Mouse (Mus musculus) G1E (cell line): Measurements from ENCODE around the gene Adam25. TPM values are rescaled to one million over a fixed set of nuclear protein-coding genes. Genes with fewer than 3 reads are reported as not detected.
"Not testable (repeated sequence)": the region's sequence is repeated elsewhere in the genome, so short reads cannot be mapped to it uniquely, and the experiment has no call there.

Experiments
- ATAC-seq: 2 replicates; pipeline ENCODE4 v1.8.0; 2016; ENCODE audit warnings: mild to moderate bottlenecking; ENCODE audit not compliant: insufficient number of reproducible peaks, poor library complexity, low FRiP score, severe bottlenecking; ENCODE audit errors: extremely low read depth
- DNase-seq: peaks from one replicate; pipeline ENCODE4 v3.0.0; 2012; ENCODE audit warnings: low spot score
- H3K27me3 ChIP-seq: 2 replicates; pipeline ENCODE4 v1.6.1; 2012; ENCODE audit warnings: mild to moderate bottlenecking, low read length, inconsistent platforms; ENCODE audit not compliant: insufficient read depth
- H3K36me3 ChIP-seq: replicated peaks from 2 replicates; pipeline ENCODE3; 2012; ENCODE audit warnings: mild to moderate bottlenecking, inconsistent platforms
- H3K4me1 ChIP-seq: 2 replicates; pipeline ENCODE4 v1.6.1; 2012; ENCODE audit warnings: low read depth, low read length, inconsistent platforms, mixed read lengths; ENCODE audit not compliant: insufficient read depth
- H3K4me3 ChIP-seq: 2 replicates; pipeline ENCODE4 v1.5.1; 2012; ENCODE audit warnings: low read depth, mild to moderate bottlenecking, inconsistent platforms, low read length, moderate library complexity, mixed read lengths
- H3K9me3 ChIP-seq: replicated peaks from 2 replicates; pipeline ENCODE4 v1.6.1; 2012; ENCODE audit warnings: inconsistent platforms
- CTCF ChIP-seq: IDR thresholded peaks from 2 replicates; pipeline ENCODE4 v1.5.1; 2012; ENCODE audit warnings: low read depth, low read length, inconsistent platforms, mixed read lengths
- GATA1 ChIP-seq: IDR thresholded peaks from 2 replicates; pipeline ENCODE4 v1.6.1; 2012; ENCODE audit warnings: borderline replicate concordance, low read length, inconsistent platforms, mixed read lengths
- GATA2 ChIP-seq: IDR thresholded peaks from 2 replicates; pipeline ENCODE4 v1.6.1; 2012; ENCODE audit warnings: low read depth, low read length, inconsistent platforms, borderline replicate concordance
- POLR2AphosphoS5 ChIP-seq: IDR thresholded peaks from 2 replicates; pipeline ENCODE4 v1.6.1; 2012; ENCODE audit warnings: low read depth, low read length, inconsistent platforms; ENCODE audit not compliant: insufficient replicate concordance
- TAL1 ChIP-seq: conservative IDR thresholded peaks from 2 replicates; pipeline ENCODE4 v1.6.1; 2012; ENCODE audit warnings: low read depth, low read length, inconsistent platforms, mixed read lengths
- polyA plus RNA-seq: library from polyadenylated mRNA; stranded (reverse); fragments of >175 nt; gene quantifications from 2 replicates; pipeline ENCODE4 v1.2.3, GENCODE M21; 2012
- total RNA-seq, 2 experiments: library from RNA; stranded (forward) in 1 of 2; stranded (reverse) in 1 of 2; fragments of 200-1000 nt in 1 of 2; fragments of >200 nt in 1 of 2; fragmentation: Nextera tagmentation in 1 of 2; gene quantifications; 2 replicates each; pipeline ENCODE4 v1.2.3; 2014 to 2017

Adam25 gene
- total RNA-seq (2014; fragmentation: Nextera tagmentation): not detected in 2 replicates
- 0.05 TPM in 1 of 2 replicates, not detected in the other for total RNA-seq (2017)
- polyA plus RNA-seq: not detected in 2 replicates

GRCm38 (mm10) chr8:40751908-40752307 is at the start of gene Adam25:
TSS of gene Adam25 (plus strand) at chr8:40752208.
- not testable (repeated sequence) for ATAC-seq, H3K27me3 ChIP-seq, H3K36me3 ChIP-seq, H3K9me3 ChIP-seq, H3K4me3 ChIP-seq, H3K4me1 ChIP-seq, DNase-seq

GRCm38 (mm10) chr8:40715406-40715805 is 36.6 kb upstream of the Adam25 start:
- not testable (repeated sequence) for H3K9me3 ChIP-seq, H3K36me3 ChIP-seq, H3K4me1 ChIP-seq, ATAC-seq, H3K4me3 ChIP-seq, DNase-seq, H3K27me3 ChIP-seq

DNA sequence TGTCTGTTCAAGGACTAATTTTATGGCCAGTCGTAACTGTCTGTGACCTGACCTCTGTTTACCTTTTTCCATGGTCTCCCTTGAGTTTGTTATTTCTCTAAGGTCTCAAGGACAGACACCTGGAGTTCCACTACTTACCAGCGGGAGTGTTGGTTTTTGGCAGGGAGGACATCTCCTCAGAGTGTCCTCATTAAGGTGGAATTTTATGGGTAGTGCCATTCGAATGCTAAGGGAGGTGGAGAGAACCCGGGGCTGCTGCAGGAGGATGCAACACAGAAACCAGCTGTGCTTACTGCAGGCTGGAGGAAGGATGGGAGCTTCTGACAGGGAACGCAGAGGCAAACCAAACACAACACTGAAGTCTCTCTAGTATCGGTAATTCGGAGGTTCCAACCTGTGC is 36.0 kb upstream of the Adam25 start:
- DNase-seq: no peak
- no peak overlapping the region for H3K4me3 ChIP-seq
- ATAC-seq: no peak
- TF ChIP-seq POLR2AphosphoS5 (no peak), TAL1 (no peak), GATA1 (no peak), CTCF (no peak), GATA2 (no peak)
- no peaks in the 10 kb centered on the region for H3K27me3 ChIP-seq
- H3K4me1 ChIP-seq: no peaks in the 10 kb centered on the region
- no peaks in the 10 kb centered on the region for H3K9me3 ChIP-seq
- no peaks in the 10 kb centered on the region for H3K36me3 ChIP-seq

- H3K36me3 ChIP-seq: no peaks in the 10 kb centered on the region
- no peak overlapping the region for H3K4me3 ChIP-seq
- H3K9me3 ChIP-seq: no peaks in the 10 kb centered on the region
- DNase-seq (no peak), ATAC-seq (no peak)
- H3K4me1 ChIP-seq: no peaks in the 10 kb centered on the region
- H3K27me3 ChIP-seq: no peaks in the 10 kb centered on the region
- no peak for TF ChIP-seq GATA1
- TF ChIP-seq CTCF: no peak
- TF ChIP-seq TAL1: no peak
- TF ChIP-seq GATA2: no peak
- no peak for TF ChIP-seq POLR2AphosphoS5
Observed at GRCm38 (mm10) chr8:40783320-40783719, 31.3 kb downstream of the Adam25 start.

DNA sequence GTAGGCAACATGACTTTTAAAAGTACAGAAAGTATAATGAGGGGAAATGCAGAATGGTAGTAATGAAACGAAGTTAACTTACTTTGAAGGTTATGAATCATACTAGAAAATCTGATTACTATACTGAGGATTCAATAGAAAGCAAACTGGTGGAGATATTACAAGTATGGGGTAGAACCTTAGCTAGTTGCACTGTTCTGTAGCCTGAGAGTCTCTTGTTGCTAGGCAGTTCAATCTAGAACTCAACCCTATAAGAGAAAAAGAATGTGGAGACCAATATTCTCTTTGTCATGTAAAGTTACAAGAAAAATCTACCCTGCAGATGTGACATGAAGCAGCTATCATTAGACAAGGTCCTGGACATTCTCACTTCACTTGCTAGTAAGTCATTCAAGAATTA is 41.0 kb downstream of the Adam25 start, which contains the start of gene Adam20:
Adam20 (plus strand) TSS at position 301 of the 400 bp plus-strand sequence.
- ATAC-seq, DNase-seq, H3K4me3 ChIP-seq, H3K27me3 ChIP-seq, H3K4me1 ChIP-seq, H3K9me3 ChIP-seq, H3K36me3 ChIP-seq: not testable (repeated sequence)

DNA sequence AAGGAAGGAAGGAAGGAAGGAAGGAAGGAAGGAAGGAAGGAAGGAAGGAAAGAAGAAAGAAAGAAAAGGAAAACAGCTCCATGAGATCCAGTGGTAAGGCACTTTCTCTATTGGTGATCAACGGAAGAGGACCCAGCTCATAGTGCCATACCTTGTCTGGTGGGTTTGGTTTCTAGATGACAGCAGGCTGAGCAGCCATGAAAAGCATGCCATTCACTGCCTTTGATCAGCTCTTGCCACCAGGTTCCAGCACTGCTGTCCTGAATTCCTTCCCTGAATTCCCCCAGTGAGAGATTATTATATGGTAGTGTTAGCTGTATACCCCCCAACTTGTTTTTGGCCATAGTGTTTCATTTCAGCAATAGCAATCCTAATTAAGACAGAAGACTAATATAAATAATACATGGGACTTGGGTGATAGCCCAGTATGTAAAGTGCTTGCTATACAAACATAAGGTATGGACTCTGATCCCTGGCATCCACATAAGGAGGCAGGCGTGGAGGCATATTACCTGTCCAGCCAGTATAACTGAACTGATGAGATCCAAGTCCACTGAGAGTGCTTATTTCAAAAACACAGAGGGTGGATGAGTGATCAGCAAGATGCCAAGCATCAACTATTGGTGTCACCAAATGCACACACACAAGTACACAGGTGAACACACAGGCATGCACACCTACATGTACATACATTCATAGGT is 51.5 kb downstream of the Adam25 start:
- DNase-seq: no peak
- H3K4me3 ChIP-seq: no peak overlapping the region
- TF ChIP-seq GATA2 (no peak), TAL1 (no peak)
- no peak for ATAC-seq
- no peaks in the 10 kb centered on the region for H3K27me3 ChIP-seq
- H3K36me3 ChIP-seq: no peaks in the 10 kb centered on the region
- no peaks in the 10 kb centered on the region for H3K4me1 ChIP-seq
- no peaks in the 10 kb centered on the region for H3K9me3 ChIP-seq

Other genes with a start within 250 kb of the Adam25 start
- not detected in 2 replicates for gene Adam24, start 77.1 kb upstream of the Adam25 start, total RNA-seq (2014; fragmentation: Nextera tagmentation)
- 0.12 and 0.16 TPM in 2 replicates for gene Adam24, start 77.1 kb upstream of the Adam25 start, total RNA-seq (2017)
- gene Adam24, start 77.1 kb upstream of the Adam25 start, polyA plus RNA-seq: not detected in 2 replicates
- not detected in 2 replicates for gene Adam20, start 41.1 kb downstream of the Adam25 start, total RNA-seq (2014; fragmentation: Nextera tagmentation)
- 0.11 TPM in 1 of 2 replicates, not detected in the other for gene Adam20, start 41.1 kb downstream of the Adam25 start, total RNA-seq (2017)
- not detected in 2 replicates for gene Adam20, start 41.1 kb downstream of the Adam25 start, polyA plus RNA-seq
- gene Adam39, start 70.8 kb downstream of the Adam25 start, total RNA-seq (2014; fragmentation: Nextera tagmentation): not detected in 2 replicates
- 0.33 TPM in 1 of 2 replicates, not detected in the other for gene Adam39, start 70.8 kb downstream of the Adam25 start, total RNA-seq (2017)
- gene Adam39, start 70.8 kb downstream of the Adam25 start, polyA plus RNA-seq: not detected in 2 replicates